Mouse (Mus musculus) C2C12 (cell line): Measurements from ENCODE around the gene Sec22c.

Experiments
- CEBPB ChIP-seq: IDR thresholded peaks from one replicate; pipeline ENCODE4 v1.6.1; 2011; ENCODE audit warnings: low read depth, mild to moderate bottlenecking, control low read depth, moderate library complexity
- CTCF ChIP-seq: IDR thresholded peaks from one replicate; pipeline ENCODE4 v1.5.1; 2011; ENCODE audit not compliant: control insufficient read depth, insufficient read depth, insufficient read length
- FOSL1 ChIP-seq: IDR thresholded peaks from one replicate; pipeline ENCODE4 v1.8.0; 2011; ENCODE audit warnings: mild to moderate bottlenecking, low read length; ENCODE audit not compliant: poor library complexity, insufficient read depth, severe bottlenecking
- MAX ChIP-seq: IDR thresholded peaks from one replicate; pipeline ENCODE4 v1.6.1; 2011; ENCODE audit warnings: mild to moderate bottlenecking, control low read depth
- MYOD1 ChIP-seq: IDR thresholded peaks from one replicate; pipeline ENCODE4 v1.6.1; 2011; ENCODE audit warnings: low read depth; ENCODE audit not compliant: control insufficient read depth, insufficient read length
- MYOG ChIP-seq: IDR thresholded peaks from one replicate; pipeline ENCODE4 v1.6.1; 2011; ENCODE audit not compliant: control insufficient read depth, insufficient read length; ENCODE audit errors: extremely low read depth
- USF1 ChIP-seq: IDR thresholded peaks from one replicate; pipeline ENCODE4 v1.6.1; 2011; ENCODE audit warnings: low read depth, mild to moderate bottlenecking, control low read depth, moderate library complexity

DNA sequence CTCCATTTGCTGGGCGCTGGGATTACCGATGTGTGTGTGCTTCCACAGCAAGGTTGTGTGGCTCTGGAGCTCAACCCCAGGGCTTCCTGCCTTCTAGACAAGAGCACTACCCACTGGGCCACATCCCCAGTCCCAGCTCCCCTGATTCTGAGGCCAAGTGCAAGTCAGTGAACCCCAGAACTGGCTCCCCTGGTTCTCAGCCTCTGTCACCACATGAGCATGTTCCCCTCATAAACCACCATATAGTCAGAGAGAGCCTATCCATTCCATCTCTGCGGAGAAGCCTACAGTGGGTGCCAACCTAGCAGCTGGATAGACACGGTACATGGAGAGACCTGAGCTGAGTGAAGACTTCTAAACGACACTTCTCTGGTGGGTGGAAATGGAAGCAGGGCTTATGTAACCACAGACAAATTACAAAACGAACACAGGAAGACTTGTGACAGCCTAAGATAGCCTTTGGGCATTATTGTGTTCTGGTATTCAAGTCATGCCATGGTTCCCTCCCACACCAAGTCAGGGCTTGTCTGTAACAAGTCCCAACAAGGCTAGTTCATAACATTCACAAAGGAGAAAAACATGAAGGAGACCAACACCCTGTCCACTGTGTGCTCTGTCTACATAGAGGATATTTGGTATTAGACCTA lies 862 bp upstream of the Sec22c start:
- TF ChIP-seq CTCF: no peak
- no peak for TF ChIP-seq USF1
- TF ChIP-seq MYOG: no peak
- TF ChIP-seq CEBPB: no peak
- no peak for TF ChIP-seq MYOD1
- no peak for TF ChIP-seq MAX
- no peak for TF ChIP-seq FOSL1
